Mouse (Mus musculus): ENCODE measurements around the gene Sh3pxd2a. TPM values are rescaled to one million over a fixed set of nuclear protein-coding genes. Genes with fewer than 3 reads are reported as not detected.

Sh3pxd2a gene
- total and polyA plus RNA-seq, 3 experiments: 3.9 to 11.3 TPM; not detected in 1

DNA sequence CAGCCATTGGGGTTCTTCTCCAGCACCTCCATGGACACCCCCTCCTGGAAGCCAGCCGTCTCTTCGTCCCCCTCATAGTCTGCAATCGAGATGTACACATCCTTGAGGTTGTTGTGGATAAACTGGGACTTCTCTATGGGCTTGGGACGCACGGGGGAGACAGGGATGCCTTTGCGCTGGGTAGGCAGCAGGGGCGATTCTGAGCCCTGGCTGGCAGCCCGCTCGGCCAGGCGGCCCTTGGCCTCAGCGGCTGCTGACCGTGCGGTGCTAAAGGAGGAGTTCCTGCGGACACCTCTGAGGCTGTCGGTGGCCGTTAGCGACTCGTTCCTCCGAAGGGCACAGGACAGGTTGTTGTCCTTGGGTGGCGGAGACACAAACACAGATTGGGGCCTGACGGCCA, 197.1 kb downstream of the Sh3pxd2a start:
- H3K27me3 ChIP-seq (ENCODE audit: control insufficient read depth in 1 of 2, insufficient read depth in 2 of 2, low read length in 2 of 2): no peaks in the 10 kb centered on the region
- H3K27ac ChIP-seq (ENCODE audit: control insufficient read depth, low read depth, low read length): no peak overlapping the region
- no peaks in the 10 kb centered on the region for H3K4me1 ChIP-seq (ENCODE audit: control insufficient read depth in 1 of 2, insufficient read depth in 2 of 2, low read length in 2 of 2)
- no peak overlapping the region for H3K9ac ChIP-seq (ENCODE audit: control insufficient read depth, low read depth, low read length, poor library complexity, severe bottlenecking)
- DNase-seq (ENCODE audit: low read depth, low spot score): no peak
- no peaks in the 10 kb centered on the region for H3K9me3 ChIP-seq (replicated peaks; ENCODE audit: insufficient read depth, low read length)
- no peak overlapping the region for H3K4me3 ChIP-seq (ENCODE audit: control insufficient read depth in 1 of 2, insufficient read depth in 1 of 2, low read depth in 2 of 2, low read length in 2 of 2)
- H3K36me3 ChIP-seq (ENCODE audit: control insufficient read depth in 1 of 2, insufficient read depth in 2 of 2, low read length in 2 of 2): no peaks in the 10 kb centered on the region
- H3K79me2 ChIP-seq (ENCODE audit: control insufficient read depth, insufficient read depth, low read length, poor library complexity): no peaks in the 10 kb centered on the region
- TF ChIP-seq MAFK (IDR thresholded peaks at IDR 0.05; ENCODE audit: borderline replicate concordance, low read depth, low read length) (no peak), ZC3H11A (IDR thresholded peaks at IDR 0.05; ENCODE audit: low read depth, low read length) (no peak), BHLHE40 (IDR thresholded peaks at IDR 0.05; ENCODE audit: borderline replicate concordance, low read depth, low read length) (no peak), NRF1 (IDR thresholded peaks at IDR 0.05; ENCODE audit: insufficient read depth, low read depth, low read length, poor library complexity, severe bottlenecking) (no peak), MAZ (IDR thresholded peaks at IDR 0.05; ENCODE audit: low read depth, low read length) (no peak), USF2 (IDR thresholded peaks at IDR 0.05; ENCODE audit: borderline replicate concordance in 1 of 2, insufficient read depth in 1 of 2, low read depth in 1 of 2, low read length in 2 of 2) (no peak), RCOR1 (IDR thresholded peaks at IDR 0.05; ENCODE audit: low read depth, low read length) (no peak), GATA1 (IDR thresholded peaks at IDR 0.05; ENCODE audit: low read depth, low read length) (no peak), CTCF (IDR thresholded peaks at IDR 0.05 in 2 of 3, conservative IDR thresholded peaks at IDR 0.05 in 1 of 3; ENCODE audit: control insufficient read depth in 1 of 3, insufficient read depth in 1 of 3, low read depth in 2 of 3, low read length in 3 of 3, poor library complexity in 1 of 3, severe bottlenecking in 1 of 3) (no peak), ZMIZ1 (IDR thresholded peaks at IDR 0.05; ENCODE audit: low read depth, low read length) (no peak)

DNA sequence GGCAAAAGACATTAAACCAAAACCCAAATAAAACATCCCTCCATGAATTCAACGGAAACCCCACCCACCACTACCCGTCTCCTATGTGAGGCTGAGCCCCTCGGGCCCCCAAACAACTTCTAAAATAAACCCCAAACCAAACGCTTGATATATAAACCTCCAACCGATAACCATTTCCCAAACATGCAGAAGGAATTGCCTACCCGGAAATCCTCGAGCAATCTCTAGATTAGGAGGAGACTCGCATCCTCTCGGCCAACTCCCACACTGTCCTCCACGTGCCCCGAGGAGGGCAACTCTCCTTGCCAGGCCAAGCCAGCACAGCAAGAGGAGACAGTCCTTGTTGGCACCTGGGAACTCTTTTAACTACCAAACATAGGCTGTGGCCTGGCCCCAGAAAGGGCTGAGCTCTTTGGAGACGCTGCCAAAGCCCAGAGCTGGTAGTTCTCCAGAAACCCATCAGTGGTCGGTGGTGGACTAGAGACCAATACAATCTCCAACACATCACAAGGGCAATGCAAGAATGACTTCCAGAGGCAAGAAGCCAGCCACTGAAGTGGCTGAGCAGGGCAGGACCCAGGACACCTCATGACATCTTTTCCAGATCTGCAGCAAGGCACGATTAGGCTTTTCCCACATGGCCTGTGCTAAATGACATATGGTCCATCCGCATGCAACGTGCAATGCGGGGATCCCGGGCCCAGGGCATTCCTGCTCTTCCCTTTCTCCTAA, 198.0 kb downstream of the Sh3pxd2a start:
- Histone ChIP-seq H3K27me3 (ENCODE audit: control insufficient read depth in 1 of 2, insufficient read depth in 2 of 2, low read length in 2 of 2) (no peaks in the 10 kb centered on the region), H3K79me2 (ENCODE audit: control insufficient read depth, insufficient read depth, low read length, poor library complexity) (no peaks in the 10 kb centered on the region), H3K27ac (ENCODE audit: control insufficient read depth, low read depth, low read length) (no peak overlapping the region), H3K36me3 (ENCODE audit: control insufficient read depth in 1 of 2, insufficient read depth in 2 of 2, low read length in 2 of 2) (no peaks in the 10 kb centered on the region), H3K9ac (ENCODE audit: control insufficient read depth, low read depth, low read length, poor library complexity, severe bottlenecking) (no peak overlapping the region), H3K4me1 (ENCODE audit: control insufficient read depth in 1 of 2, insufficient read depth in 2 of 2, low read length in 2 of 2) (no peaks in the 10 kb centered on the region), H3K4me3 (ENCODE audit: control insufficient read depth in 1 of 2, insufficient read depth in 1 of 2, low read depth in 2 of 2, low read length in 2 of 2) (no peak overlapping the region), H3K9me3 (replicated peaks; ENCODE audit: insufficient read depth, low read length) (no peaks in the 10 kb centered on the region)
- no peak for DNase-seq (ENCODE audit: low read depth, low spot score)
- no peak for TF ChIP-seq ZNF384 (IDR thresholded peaks at IDR 0.05; ENCODE audit: low read depth, low read length)
- TF ChIP-seq HCFC1 (IDR thresholded peaks at IDR 0.05; ENCODE audit: low read depth, low read length): no peak
- TF ChIP-seq USF2 (IDR thresholded peaks at IDR 0.05; ENCODE audit: borderline replicate concordance in 1 of 2, insufficient read depth in 1 of 2, low read depth in 1 of 2, low read length in 2 of 2): no peak
- TF ChIP-seq POLR2AphosphoS5 (IDR thresholded peaks at IDR 0.05; ENCODE audit: borderline replicate concordance, low read depth, low read length): no peak
- no peak for TF ChIP-seq RCOR1 (IDR thresholded peaks at IDR 0.05; ENCODE audit: low read depth, low read length)
- TF ChIP-seq MYC (IDR thresholded peaks at IDR 0.05; ENCODE audit: low read depth, low read length): no peak
- no peak for TF ChIP-seq BHLHE40 (IDR thresholded peaks at IDR 0.05; ENCODE audit: borderline replicate concordance, low read depth, low read length)
- no peak for TF ChIP-seq TCF12 (IDR thresholded peaks at IDR 0.05; ENCODE audit: low read depth, low read length)
- TF ChIP-seq SMC3 (IDR thresholded peaks at IDR 0.05; ENCODE audit: low read depth, low read length): no peak
- TF ChIP-seq NRF1 (IDR thresholded peaks at IDR 0.05; ENCODE audit: insufficient read depth, low read depth, low read length, poor library complexity, severe bottlenecking): no peak
